Mouse (Mus musculus) heart, embryonic 12.5 days (tissue): ENCODE measurements around the gene Grid1. TPM values are rescaled to one million over a fixed set of nuclear protein-coding genes. Genes with fewer than 3 reads are reported as not detected.

Experiments
- ATAC-seq: fragments of 200-750 bp; cut with Nextera tagmentation; 2 replicates; pipeline ENCODE4 v1.8.0; 2017; ENCODE audit warnings: moderate TSS enrichment, moderate library complexity; ENCODE audit not compliant: insufficient number of reproducible peaks, low FRiP score
- H3K27ac ChIP-seq: fragments of 300-500 bp; sonication (generic); 2 replicates; pipeline ENCODE4 v1.5.1; 2016; ENCODE audit warnings: mild to moderate bottlenecking, moderate library complexity; ENCODE audit not compliant: poor library complexity, severe bottlenecking
- H3K27me3 ChIP-seq: fragments of 300-500 bp; sonication (generic); replicated peaks from 2 replicates; pipeline ENCODE4 v1.6.1; 2016; ENCODE audit warnings: mild to moderate bottlenecking, moderate library complexity
- H3K36me3 ChIP-seq: fragments of 300-500 bp; sonication (generic); 2 replicates; pipeline ENCODE4 v1.6.1; 2016; ENCODE audit warnings: mild to moderate bottlenecking, moderate library complexity
- H3K4me1 ChIP-seq: fragments of 300-500 bp; sonication (generic); replicated peaks from 2 replicates; pipeline ENCODE4 v1.6.1; 2016; ENCODE audit warnings: mild to moderate bottlenecking
- H3K4me2 ChIP-seq: fragments of 300-500 bp; sonication (generic); 2 replicates; pipeline ENCODE4 v1.6.1; 2016; ENCODE audit warnings: mild to moderate bottlenecking, moderate library complexity
- H3K4me3 ChIP-seq: fragments of 300-500 bp; sonication (generic); 2 replicates; pipeline ENCODE4 v1.5.1; 2016; ENCODE audit warnings: mild to moderate bottlenecking
- H3K9ac ChIP-seq: fragments of 300-500 bp; sonication (generic); 2 replicates; pipeline ENCODE4 v1.6.1; 2016; ENCODE audit warnings: mild to moderate bottlenecking, moderate library complexity
- H3K9me3 ChIP-seq: fragments of 300-500 bp; sonication (generic); replicated peaks from 2 replicates; pipeline ENCODE4 v1.6.1; 2016; ENCODE audit warnings: mild to moderate bottlenecking, moderate library complexity
- WGBS: fragments of 180-500 bp; shearing (Covaris S2); methylation state at CpG from one replicate; pipeline ENCODE4 v1.1.7; 2016; 5-methylcytosine and 5-hydroxymethylcytosine counted together
- polyA plus RNA-seq: library from polyadenylated mRNA; unstranded; fragments of >200 nt; fragmentation: Nextera tagmentation; extraction: Ambion mirVana; gene quantifications from 2 replicates; pipeline ENCODE4 v1.2.1, GENCODE M21; 2016

The Grid1 gene
- polyA plus RNA-seq: 0.44 and 0.51 TPM in 2 replicates

DNA sequence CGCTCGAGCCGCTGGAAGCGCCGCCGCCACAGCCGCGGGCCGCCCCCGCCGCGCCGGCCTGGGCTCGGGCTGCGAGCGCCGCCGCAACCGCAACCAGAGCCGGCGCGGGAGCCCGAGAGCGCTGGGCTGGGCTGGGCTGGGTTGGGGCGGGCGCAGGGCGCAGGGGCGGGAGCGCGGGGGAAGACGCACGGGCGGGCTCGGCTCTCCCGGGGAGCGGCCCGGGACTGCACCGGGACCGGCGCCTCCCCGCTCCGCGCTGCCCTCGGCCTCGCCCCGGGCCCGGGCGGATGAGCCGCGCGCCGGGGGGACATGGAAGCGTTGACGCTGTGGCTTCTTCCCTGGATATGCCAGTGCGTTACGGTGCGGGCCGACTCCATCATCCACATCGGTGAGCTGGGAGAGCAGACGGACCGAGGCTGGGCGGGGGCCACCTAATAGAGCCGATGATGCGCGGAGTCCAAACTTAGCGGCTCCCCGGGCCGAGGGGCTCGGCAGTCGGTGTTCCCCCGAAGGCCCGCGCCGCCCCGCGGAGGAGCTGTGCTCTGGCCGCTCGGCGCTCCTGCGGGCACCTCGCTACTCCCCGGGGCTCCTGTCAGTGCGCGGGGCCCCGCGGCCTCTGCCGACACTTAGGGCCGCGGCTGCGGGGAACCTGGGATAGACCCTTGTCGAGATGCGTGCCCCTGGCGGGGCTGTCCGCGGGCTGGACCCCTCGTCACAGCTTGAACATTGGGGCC lies at the start of gene Grid1:
Grid1 (plus strand) TSS at position 190 of the 734 bp plus-strand sequence.
- peak within 1 kb of the TSS; percentile 98 for H3K4me2 ChIP-seq
- 4% methylated on average over 95 of the region's 96 CpGs for WGBS
- ATAC-seq: peak; percentile 22
- peak within 1 kb of the TSS; percentile 68 for H3K4me3 ChIP-seq
- H3K9ac ChIP-seq: peak within 1 kb of the TSS; percentile 63
- peaks cover 93% of the 10 kb centered on the region for H3K27me3 ChIP-seq
- no peak within 1 kb of the TSS for H3K27ac ChIP-seq
- no peaks in the 10 kb centered on the region for H3K36me3 ChIP-seq
- peaks cover 34% of the 10 kb centered on the region for H3K4me1 ChIP-seq
- no peaks in the 10 kb centered on the region for H3K9me3 ChIP-seq

DNA sequence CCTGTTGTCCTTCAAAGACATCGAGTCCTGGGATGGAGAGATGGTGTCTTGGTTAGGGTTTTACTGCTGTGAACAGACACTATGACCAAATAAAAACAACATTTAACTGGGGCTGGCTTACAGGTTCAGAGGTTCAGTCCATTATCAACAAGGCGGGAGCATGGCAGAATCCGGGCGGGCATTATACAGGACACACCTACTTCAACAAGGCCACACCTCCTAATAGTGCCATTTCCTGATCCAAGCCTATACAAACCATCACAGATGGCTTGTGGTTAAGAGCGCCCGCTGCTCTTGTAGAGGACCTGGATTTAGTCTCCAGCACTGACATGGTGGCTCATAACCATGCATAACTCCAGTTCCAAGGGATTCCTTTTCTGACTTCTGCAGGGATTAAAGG lies 49.4 kb upstream of the Grid1 start:
- H3K9ac ChIP-seq: no peak overlapping the region
- H3K4me1 ChIP-seq: peaks cover 10% of the 10 kb centered on the region; the same call in 1 of the 2 replicates
- no peak overlapping the region for H3K4me3 ChIP-seq
- H3K36me3 ChIP-seq: no peaks in the 10 kb centered on the region
- no peaks in the 10 kb centered on the region for H3K9me3 ChIP-seq
- no peak overlapping the region for H3K27ac ChIP-seq
- H3K4me2 ChIP-seq: no peak overlapping the region
- 77% methylated on average over 6 of the region's 6 CpGs for WGBS
- peaks cover 7% of the 10 kb centered on the region; the same call in 1 of the 2 replicates for H3K27me3 ChIP-seq
- no peak for ATAC-seq

DNA sequence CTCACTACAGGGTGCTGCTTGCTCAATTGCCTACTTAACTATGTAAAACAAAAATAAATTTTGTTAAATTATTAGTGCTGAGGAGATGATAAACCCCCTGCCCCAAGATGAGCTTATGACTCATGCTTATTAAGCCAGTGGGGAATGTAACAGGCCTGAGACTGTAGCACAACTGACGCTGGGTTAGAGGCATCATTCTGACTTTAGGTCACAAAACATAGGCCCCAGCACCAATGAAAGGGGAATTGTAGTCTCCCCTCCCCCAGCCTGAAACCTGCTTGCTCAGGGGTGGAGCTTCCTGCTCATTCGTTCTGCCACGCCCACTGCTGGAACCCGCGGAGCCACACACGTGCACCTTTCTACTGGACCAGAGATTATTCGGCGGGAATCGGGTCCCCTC lies 48.3 kb upstream of the Grid1 start:
- Histone ChIP-seq H3K27ac (no peak overlapping the region), H3K9me3 (peaks cover 7% of the 10 kb centered on the region), H3K4me2 (no peak overlapping the region), H3K4me1 (peaks cover 10% of the 10 kb centered on the region; the same call in 1 of the 2 replicates), H3K9ac (no peak overlapping the region), H3K27me3 (peaks cover 7% of the 10 kb centered on the region; the same call in 1 of the 2 replicates), H3K4me3 (no peak overlapping the region), H3K36me3 (no peaks in the 10 kb centered on the region)
- no peak for ATAC-seq
- 29% methylated on average over 9 of the region's 9 CpGs for WGBS

DNA sequence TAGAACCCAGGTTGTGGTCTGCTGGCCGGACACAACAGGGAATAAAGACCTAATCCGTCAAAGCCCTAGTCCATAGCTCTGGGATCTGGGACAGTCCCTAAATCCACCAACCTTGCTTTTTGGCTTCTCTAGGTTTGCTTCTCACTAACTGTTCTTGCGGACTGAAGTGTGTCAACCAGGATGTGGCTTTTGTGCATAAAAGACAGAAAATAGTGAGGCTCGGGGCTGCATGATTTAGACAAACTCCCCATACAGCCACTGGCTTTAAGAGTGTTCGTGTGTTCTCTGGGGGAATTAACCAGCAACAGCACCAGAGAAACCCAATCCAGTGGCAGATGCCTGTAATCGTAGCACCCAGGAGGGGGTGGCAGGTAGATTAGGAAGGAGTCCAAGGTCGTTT lies 47.8 kb upstream of the Grid1 start:
- H3K27ac ChIP-seq: no peak overlapping the region
- no peak overlapping the region for H3K9ac ChIP-seq
- H3K4me3 ChIP-seq: no peak overlapping the region
- H3K36me3 ChIP-seq: no peaks in the 10 kb centered on the region
- peaks cover 9% of the 10 kb centered on the region for H3K27me3 ChIP-seq
- H3K4me2 ChIP-seq: no peak overlapping the region
- H3K9me3 ChIP-seq: peaks cover 7% of the 10 kb centered on the region
- peaks cover 10% of the 10 kb centered on the region; the same call in 1 of the 2 replicates for H3K4me1 ChIP-seq
- 61% methylated on average over 7 of the region's 7 CpGs for WGBS
- no peak for ATAC-seq

DNA sequence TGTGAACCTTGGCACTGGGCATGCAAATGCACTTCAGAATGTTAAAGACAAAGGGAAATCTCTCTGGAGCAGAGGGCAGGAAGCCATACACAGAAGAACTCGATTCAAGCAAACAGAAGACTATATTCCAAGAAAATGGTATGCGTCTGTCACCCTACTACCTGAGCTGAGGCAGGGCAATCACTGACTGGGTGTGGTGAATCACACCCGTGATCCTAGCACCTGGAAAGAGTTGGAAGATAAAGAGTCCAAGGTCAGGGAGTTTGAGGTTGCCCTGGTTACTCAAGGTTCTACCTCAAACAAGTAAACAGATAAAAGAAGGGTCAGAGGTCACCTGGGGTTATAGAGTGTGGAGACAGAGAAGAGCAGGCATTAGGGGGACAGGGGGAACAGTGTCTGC lies 46.2 kb upstream of the Grid1 start:
- 71% methylated on average over 3 of the region's 3 CpGs for WGBS
- no peak overlapping the region for H3K27ac ChIP-seq
- H3K4me2 ChIP-seq: no peak overlapping the region
- H3K4me3 ChIP-seq: no peak overlapping the region
- ATAC-seq: no peak
- peaks cover 10% of the 10 kb centered on the region; the same call in 1 of the 2 replicates for H3K4me1 ChIP-seq
- H3K9me3 ChIP-seq: peaks cover 7% of the 10 kb centered on the region
- H3K9ac ChIP-seq: no peak overlapping the region
- no peaks in the 10 kb centered on the region for H3K36me3 ChIP-seq
- peaks cover 15% of the 10 kb centered on the region for H3K27me3 ChIP-seq

GRCm38 (mm10) chr14:34774231-34774630 lies 45.7 kb upstream of the Grid1 start:
- H3K36me3 ChIP-seq: no peaks in the 10 kb centered on the region
- H3K4me1 ChIP-seq: peaks cover 6% of the 10 kb centered on the region; the same call in 1 of the 2 replicates
- WGBS: 72% methylated on average over 6 of the region's 6 CpGs
- H3K27me3 ChIP-seq: peaks cover 15% of the 10 kb centered on the region
- H3K27ac ChIP-seq: no peak overlapping the region
- H3K9me3 ChIP-seq: peaks cover 7% of the 10 kb centered on the region
- no peak overlapping the region for H3K4me3 ChIP-seq
- H3K9ac ChIP-seq: no peak overlapping the region
- H3K4me2 ChIP-seq: no peak overlapping the region
- ATAC-seq: no peak

DNA sequence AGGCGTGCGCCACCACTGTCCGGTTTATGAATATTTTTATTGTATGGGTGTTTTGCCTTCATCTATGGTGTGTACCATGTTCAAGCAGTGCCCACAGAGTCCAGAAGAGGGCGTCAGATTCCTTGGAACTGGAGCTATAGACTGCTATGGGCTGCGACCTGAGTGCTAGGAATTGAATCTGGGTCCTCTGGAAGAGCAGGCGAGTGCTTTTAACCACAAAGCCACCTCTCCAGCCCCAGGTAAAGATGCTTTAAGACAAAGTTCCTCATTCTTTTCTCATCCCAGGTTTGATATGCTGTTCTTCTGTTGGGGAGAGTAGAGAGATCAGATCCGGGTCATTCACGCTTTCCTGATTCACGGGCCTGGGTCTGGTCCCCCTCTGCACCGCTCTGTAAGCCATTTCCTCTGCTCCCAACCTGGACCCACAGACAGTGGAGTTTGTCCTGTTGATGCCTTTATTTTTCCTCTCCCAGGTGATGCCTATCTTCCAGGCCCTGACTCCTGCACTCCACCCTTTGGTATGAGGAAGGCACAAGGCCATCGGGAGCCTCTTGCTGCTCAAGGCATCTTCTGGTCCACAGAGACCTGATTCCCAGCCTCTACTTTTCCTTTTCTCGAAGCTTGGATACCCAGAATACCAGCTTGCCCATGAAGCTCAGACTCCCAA lies 43.1 kb upstream of the Grid1 start:
- Histone ChIP-seq H3K27ac (no peak overlapping the region), H3K4me1 (no peaks in the 10 kb centered on the region), H3K4me3 (no peak overlapping the region), H3K9ac (no peak overlapping the region), H3K9me3 (peaks cover 7% of the 10 kb centered on the region), H3K36me3 (no peaks in the 10 kb centered on the region), H3K4me2 (no peak overlapping the region), H3K27me3 (peaks cover 8% of the 10 kb centered on the region; the same call in 1 of the 2 replicates)
- no peak for ATAC-seq
- 81% methylated on average over 12 of the region's 12 CpGs for WGBS

- Histone ChIP-seq H3K27me3 (peaks cover 8% of the 10 kb centered on the region; the same call in 1 of the 2 replicates), H3K36me3 (no peaks in the 10 kb centered on the region), H3K27ac (no peak overlapping the region), H3K4me2 (no peak overlapping the region), H3K9me3 (peaks cover 7% of the 10 kb centered on the region), H3K4me1 (no peaks in the 10 kb centered on the region), H3K4me3 (no peak overlapping the region), H3K9ac (no peak overlapping the region)
- 14% methylated on average over 10 of the region's 10 CpGs for WGBS
- no peak for ATAC-seq
Measured at GRCm38 (mm10) chr14:34777810-34778209, 42.1 kb upstream of the Grid1 start.

DNA sequence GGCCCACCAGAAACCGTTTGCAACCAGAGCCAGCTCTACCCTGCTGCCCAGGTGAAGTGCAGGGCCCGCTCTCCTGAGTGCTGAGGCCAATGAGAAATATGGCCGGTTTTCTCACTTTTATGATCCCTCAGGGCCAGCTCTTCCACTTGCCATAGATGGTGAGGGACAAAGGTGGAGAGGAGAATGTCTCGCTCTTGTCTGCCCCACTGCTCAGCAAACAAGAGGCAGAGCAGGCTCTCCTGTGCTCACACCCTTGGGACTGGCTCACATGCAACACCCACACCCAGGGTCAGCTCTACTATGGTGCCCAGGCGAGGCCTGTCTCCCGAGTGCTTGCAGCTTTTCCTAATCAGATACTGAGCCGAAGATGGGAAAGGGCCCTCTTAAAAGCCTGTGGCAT lies 41.1 kb upstream of the Grid1 start:
- no peak overlapping the region for H3K4me3 ChIP-seq
- no peaks in the 10 kb centered on the region for H3K4me1 ChIP-seq
- no peak overlapping the region for H3K27ac ChIP-seq
- peaks cover 7% of the 10 kb centered on the region for H3K9me3 ChIP-seq
- no peak for ATAC-seq
- peaks cover 8% of the 10 kb centered on the region; the same call in 1 of the 2 replicates for H3K27me3 ChIP-seq
- 70% methylated on average over 7 of the region's 7 CpGs for WGBS
- H3K36me3 ChIP-seq: no peaks in the 10 kb centered on the region
- H3K9ac ChIP-seq: no peak overlapping the region
- H3K4me2 ChIP-seq: no peak overlapping the region

GRCm38 (mm10) chr14:34793406-34794037 lies 26.4 kb upstream of the Grid1 start:
- Histone ChIP-seq H3K9me3 (no peaks in the 10 kb centered on the region), H3K27ac (no peak overlapping the region), H3K27me3 (no peaks in the 10 kb centered on the region), H3K36me3 (no peaks in the 10 kb centered on the region), H3K4me3 (no peak overlapping the region), H3K9ac (no peak overlapping the region), H3K4me1 (no peaks in the 10 kb centered on the region), H3K4me2 (no peak overlapping the region)
- WGBS: 64% methylated on average over 1 of the region's 1 CpGs
- ATAC-seq: no peak
